Comparison of ENCODE assay signal across 11 mouse cellular contexts in the genomic region with DNA sequence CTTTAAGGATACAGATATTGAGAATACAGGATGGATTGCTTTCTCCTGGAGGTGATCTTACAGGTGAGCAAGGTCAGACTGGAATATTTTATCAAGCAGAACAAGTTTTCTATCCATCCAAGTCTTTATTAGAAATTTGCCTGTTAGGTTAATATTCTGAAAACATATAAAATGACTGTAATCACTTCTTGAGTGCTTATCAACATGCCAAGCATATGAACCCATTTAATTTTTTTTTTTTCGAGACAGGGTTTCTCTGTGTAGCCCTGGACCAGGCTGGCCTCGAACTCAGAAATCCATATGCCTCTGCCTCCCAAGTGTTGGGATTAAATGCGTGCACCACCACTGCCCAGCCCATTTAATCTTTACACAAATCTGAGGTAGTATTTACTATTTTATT. TPM values are rescaled to one million over a fixed set of nuclear protein-coding genes. Genes with fewer than 3 reads are reported as not detected.
DNase-seq lines count a peak whose midpoint lies in the region; ATAC-seq and TF ChIP-seq lines count a peak whose summit lies in the region.
"Had no signal": no experiment of that assay in that cellular context is flagged by ENCODE, and none has a peak within 500 bp of the region (broad histone marks: within the 10 kb centered on the region; RNA-seq: fewer than 3 reads in every experiment).

No protein-coding gene starts in this region.

- peaks cover 15% of the 10 kb centered on the region; the same call in 1 of the 2 replicates for H3K4me1 ChIP-seq in heart, embryonic 10.5 days
- H3K4me1 ChIP-seq in midbrain, embryonic 11.5 days (ENCODE audit: control insufficient read depth, insufficient read depth, low read length): peaks cover 14% of the 10 kb centered on the region
- peaks cover 34% of the 10 kb centered on the region for H3K4me1 ChIP-seq in midbrain, embryonic 15.5 days
- H3K4me1 ChIP-seq in limb, embryonic 10.5 days: peaks cover 14% of the 10 kb centered on the region; the same call in 1 of the 2 replicates
- peaks cover 8% of the 10 kb centered on the region; the same call in 1 of the 2 replicates for H3K4me1 ChIP-seq in small intestine, adult 2 months (ENCODE audit: control insufficient read depth, insufficient read depth, insufficient read length, low read length)

- peak overlapping the region; percentile 51; the same call in 1 of the 2 replicates for H3K4me3 ChIP-seq in heart, embryonic 10.5 days
- peak overlapping the region; percentile 36; the same call in 1 of the 2 replicates for H3K4me3 ChIP-seq in midbrain, embryonic 11.5 days (ENCODE audit: low read depth, low read length)
- H3K4me3 ChIP-seq in midbrain, embryonic 15.5 days: no peak overlapping the region
- H3K4me3 ChIP-seq in limb, embryonic 10.5 days: peak overlapping the region; percentile 51
- H3K4me3 ChIP-seq in small intestine, adult 2 months (ENCODE audit: low read depth, low read length): no peak overlapping the region

- WGBS in heart, embryonic 10.5 days: 69% methylated on average over 3 of the region's 3 CpGs
- WGBS in midbrain, embryonic 11.5 days: 62% methylated on average over 3 of the region's 3 CpGs
- 57% methylated on average over 3 of the region's 3 CpGs for WGBS in midbrain, embryonic 15.5 days
- WGBS in limb, embryonic 10.5 days: 69% methylated on average over 3 of the region's 3 CpGs
- WGBS in small intestine, adult 2 months: 60% methylated on average over 3 of the region's 3 CpGs

- ATAC-seq in midbrain, embryonic 11.5 days (ENCODE audit: low FRiP score): no peak
- no peak for ATAC-seq in midbrain, embryonic 15.5 days (replicated peaks)
- ATAC-seq in inflammation-experienced regulatory T-cells, adult 6 months: no peak
- ATAC-seq: activated CD4-positive, CD25-positive, alpha-beta regulatory T cell, adult 4 months had no signal

- no peak for TF ChIP-seq POLR2A in small intestine, adult 2 months (IDR thresholded peaks at IDR 0.05; ENCODE audit: low read depth, low read length)

- DNase-seq in heart, embryonic 10.5 days (ENCODE audit: low spot score): no peak
- no peak for DNase-seq in heart, adult 18-20 months
- peak; percentile 87 for DNase-seq in midbrain, embryonic 11.5 days (ENCODE audit: low spot score, missing footprints)
- no peak for DNase-seq in limb, embryonic 10.5 days (ENCODE audit: low spot score)
- DNase-seq in spleen, adult 12 weeks (ENCODE audit: low spot score): no peak
- DNase-seq: cerebellum, postnatal 36 days; gastrocnemius, postnatal 36 days had no signal

- H3K36me3 ChIP-seq in heart, embryonic 10.5 days: no peaks in the 10 kb centered on the region
- no peaks in the 10 kb centered on the region for H3K36me3 ChIP-seq in midbrain, embryonic 11.5 days (ENCODE audit: control insufficient read depth, insufficient read depth, low read length)
- no peaks in the 10 kb centered on the region for H3K36me3 ChIP-seq in midbrain, embryonic 15.5 days (replicated peaks)
- H3K36me3 ChIP-seq in limb, embryonic 10.5 days: no peaks in the 10 kb centered on the region
- no peaks in the 10 kb centered on the region for H3K36me3 ChIP-seq in small intestine, adult 2 months (ENCODE audit: control insufficient read depth, insufficient read depth, low read length)

- no peak for TF ChIP-seq CTCF in small intestine, adult 2 months (IDR thresholded peaks at IDR 0.05; ENCODE audit: extremely low read depth, insufficient read length, insufficient replicate concordance, low read depth, low read length)

- H3K27me3 ChIP-seq in heart, embryonic 10.5 days (ENCODE audit: insufficient read depth, poor library complexity, severe bottlenecking): no peaks in the 10 kb centered on the region
- no peaks in the 10 kb centered on the region for H3K27me3 ChIP-seq in midbrain, embryonic 11.5 days (ENCODE audit: control insufficient read depth, insufficient read depth, low read length)
- no peaks in the 10 kb centered on the region for H3K27me3 ChIP-seq in midbrain, embryonic 15.5 days (replicated peaks)
- no peaks in the 10 kb centered on the region for H3K27me3 ChIP-seq in limb, embryonic 10.5 days (ENCODE audit: low read depth, poor library complexity, severe bottlenecking)
- H3K27me3 ChIP-seq in small intestine, adult 2 months (ENCODE audit: control insufficient read depth, insufficient read depth, low read length): no peaks in the 10 kb centered on the region

- peak overlapping the region; percentile 73; the same call in 1 of the 2 replicates for H3K9ac ChIP-seq in midbrain, embryonic 11.5 days (ENCODE audit: low read length)
- H3K9ac ChIP-seq in midbrain, embryonic 15.5 days: no peak overlapping the region

- no peaks in the 10 kb centered on the region for H3K9me3 ChIP-seq in heart, embryonic 10.5 days
- H3K9me3 ChIP-seq in midbrain, embryonic 11.5 days (ENCODE audit: control insufficient read depth, low read length): no peaks in the 10 kb centered on the region
- H3K9me3 ChIP-seq in midbrain, embryonic 15.5 days: no peaks in the 10 kb centered on the region
- no peaks in the 10 kb centered on the region for H3K9me3 ChIP-seq in limb, embryonic 10.5 days (replicated peaks)

- H3K4me2 ChIP-seq in midbrain, embryonic 11.5 days: peak overlapping the region; percentile 68
- no peak overlapping the region for H3K4me2 ChIP-seq in midbrain, embryonic 15.5 days

- peak overlapping the region; percentile 87 for H3K27ac ChIP-seq in heart, embryonic 10.5 days
- H3K27ac ChIP-seq in midbrain, embryonic 11.5 days (ENCODE audit: low read depth, low read length): peak overlapping the region; percentile 93
- H3K27ac ChIP-seq in midbrain, embryonic 15.5 days: no peak overlapping the region
- H3K27ac ChIP-seq in limb, embryonic 10.5 days: peak overlapping the region; percentile 95
- 0 out of 2 replicates have a peak overlapping the region, but pooled peaks have one; percentile 38 for H3K27ac ChIP-seq in small intestine, adult 2 months (ENCODE audit: insufficient read depth, low read depth, low read length)

RNA-seq across cellular contexts. Expression of gene Hist1h2bk, which starts 1.3 kb away (rescaled TPM):
- 3.1 and 6.4 TPM in 2 replicates for polyA plus RNA-seq in heart, embryonic 10.5 days (2016; fragmentation: Nextera tagmentation; extraction: Ambion mirVana)
- 10 to 100 TPM; 15.2 to 16.5 TPM for total RNA-seq in heart, adult 18-20 months (2021)
- 9.9 and 11.3 TPM in 2 replicates for polyA plus RNA-seq in midbrain, embryonic 11.5 days (2014; fragmentation: Nextera tagmentation; extraction: Ambion mirVana)
- polyA plus RNA-seq in midbrain, embryonic 15.5 days (2015; fragmentation: Nextera tagmentation; extraction: Ambion mirVana): 0.54 and 0.63 TPM in 2 replicates
- 10.3 and 11.8 TPM in 2 replicates for polyA plus RNA-seq in limb, embryonic 10.5 days (2016; fragmentation: Nextera tagmentation; extraction: Ambion mirVana)
- 34.9 and 41.4 TPM in 2 replicates for polyA plus RNA-seq in small intestine, adult 2 months (2012; rRNA removed)
- polyA plus RNA-seq in inflammation-experienced regulatory T-cells, adult 6 months (2017; shearing (Covaris generic)): 1 to 10 TPM in 2 of 3 experiments, not detected in 1; 2.2 to 9.9 TPM

RNA-seq across cellular contexts. Expression of gene Hist1h2ah, which starts 1.6 kb away (rescaled TPM):
- 3.5 and 4.5 TPM in 2 replicates for polyA plus RNA-seq in heart, embryonic 10.5 days (2016; fragmentation: Nextera tagmentation; extraction: Ambion mirVana)
- total RNA-seq in heart, adult 18-20 months (2021): 10 to 100 TPM; 10.9 to 12.6 TPM
- 6.3 and 6.8 TPM in 2 replicates for polyA plus RNA-seq in midbrain, embryonic 11.5 days (2014; fragmentation: Nextera tagmentation; extraction: Ambion mirVana)
- 1.9 TPM in 1 of 2 replicates, not detected in the other for polyA plus RNA-seq in midbrain, embryonic 15.5 days (2015; fragmentation: Nextera tagmentation; extraction: Ambion mirVana)
- polyA plus RNA-seq in limb, embryonic 10.5 days (2016; fragmentation: Nextera tagmentation; extraction: Ambion mirVana): 7.3 and 8.5 TPM in 2 replicates
- polyA plus RNA-seq in small intestine, adult 2 months (2012; rRNA removed): 106 and 238 TPM in 2 replicates
- polyA plus RNA-seq in inflammation-experienced regulatory T-cells, adult 6 months (2017; shearing (Covaris generic)): 100 to 1,000 TPM in 1 of 3 experiments, 10 to 100 TPM in 1, not detected in 1; 52.3 to 507 TPM

RNA-seq across cellular contexts. Expression of gene Hist1h4i, which starts 4.2 kb away (rescaled TPM):
- polyA plus RNA-seq in heart, embryonic 10.5 days (2016; fragmentation: Nextera tagmentation; extraction: Ambion mirVana): 10.6 and 21.8 TPM in 2 replicates
- 10 to 100 TPM; 15.0 to 20.2 TPM for total RNA-seq in heart, adult 18-20 months (2021)
- polyA plus RNA-seq in midbrain, embryonic 11.5 days (2014; fragmentation: Nextera tagmentation; extraction: Ambion mirVana): 43.8 and 43.9 TPM in 2 replicates
- 5.7 and 7.7 TPM in 2 replicates for polyA plus RNA-seq in midbrain, embryonic 15.5 days (2015; fragmentation: Nextera tagmentation; extraction: Ambion mirVana)
- polyA plus RNA-seq in limb, embryonic 10.5 days (2016; fragmentation: Nextera tagmentation; extraction: Ambion mirVana): 27.4 and 36.3 TPM in 2 replicates
- polyA plus RNA-seq in small intestine, adult 2 months (2012; rRNA removed): 6.3 and 10.1 TPM in 2 replicates
- polyA plus RNA-seq in inflammation-experienced regulatory T-cells, adult 6 months (2017; shearing (Covaris generic)): 10 to 100 TPM in 1 of 3 experiments, 1 to 10 TPM in 2; 4.1 to 18.5 (median 6.5) TPM

RNA-seq across cellular contexts. Expression of gene Hist1h2ag, which starts 5.8 kb away (rescaled TPM):
- polyA plus RNA-seq in heart, embryonic 10.5 days (2016; fragmentation: Nextera tagmentation; extraction: Ambion mirVana): 18.7 and 42.5 TPM in 2 replicates
- 10 to 100 TPM in 1 of 2 experiments, 1 to 10 TPM in 1; 7.7 to 10.8 TPM for total RNA-seq in heart, adult 18-20 months (2021)
- 46.4 and 70.6 TPM in 2 replicates for polyA plus RNA-seq in midbrain, embryonic 11.5 days (2014; fragmentation: Nextera tagmentation; extraction: Ambion mirVana)
- 5.4 and 6.8 TPM in 2 replicates for polyA plus RNA-seq in midbrain, embryonic 15.5 days (2015; fragmentation: Nextera tagmentation; extraction: Ambion mirVana)
- 59.9 and 81.0 TPM in 2 replicates for polyA plus RNA-seq in limb, embryonic 10.5 days (2016; fragmentation: Nextera tagmentation; extraction: Ambion mirVana)
- 22.6 and 24.8 TPM in 2 replicates for polyA plus RNA-seq in small intestine, adult 2 months (2012; rRNA removed)
- polyA plus RNA-seq in inflammation-experienced regulatory T-cells, adult 6 months (2017; shearing (Covaris generic)): 1 to 10 TPM in 2 of 3 experiments, not detected in 1; 3.9 to 4.5 TPM
- polyA plus RNA-seq: activated CD4-positive, CD25-positive, alpha-beta regulatory T cell, adult 4 months had no signal

RNA-seq across cellular contexts. Expression of gene Hist1h2bj, which starts 6.0 kb away (rescaled TPM):
- 8.3 and 12.9 TPM in 2 replicates for polyA plus RNA-seq in heart, embryonic 10.5 days (2016; fragmentation: Nextera tagmentation; extraction: Ambion mirVana)
- total RNA-seq in heart, adult 18-20 months (2021): 1 to 10 TPM; 2.8 to 6.2 TPM
- polyA plus RNA-seq in midbrain, embryonic 11.5 days (2014; fragmentation: Nextera tagmentation; extraction: Ambion mirVana): 9.9 and 12.6 TPM in 2 replicates
- 2.9 and 3.0 TPM in 2 replicates for polyA plus RNA-seq in midbrain, embryonic 15.5 days (2015; fragmentation: Nextera tagmentation; extraction: Ambion mirVana)
- polyA plus RNA-seq in limb, embryonic 10.5 days (2016; fragmentation: Nextera tagmentation; extraction: Ambion mirVana): 14.5 and 20.7 TPM in 2 replicates
- 16.9 and 21.2 TPM in 2 replicates for polyA plus RNA-seq in small intestine, adult 2 months (2012; rRNA removed)
- 10 to 100 TPM in 1 of 3 experiments, 1 to 10 TPM in 2; 1.8 to 10.3 (median 6.6) TPM for polyA plus RNA-seq in inflammation-experienced regulatory T-cells, adult 6 months (2017; shearing (Covaris generic))

Comparison
In these comparisons a context has a peak if more than half of its experiments do, and no peak if none do; other contexts are left out.
1. H3K4me3 ChIP-seq: peak in heart, embryonic 10.5 days (single experiment), midbrain, embryonic 11.5 days (single experiment) and limb, embryonic 10.5 days (single experiment); none in midbrain, embryonic 15.5 days (single experiment) and small intestine, adult 2 months (single experiment).